Mouse (Mus musculus): Measurements from ENCODE around the gene Myof.

Gene Myof

GRCm38 (mm10) chr19:38003671-38004521 lies 39.5 kb downstream of the Myof start:
- in situ Hi-C loops (cut with MboI, MseI) = no loop called here

GRCm38 (mm10) chr19:38002816-38003215 lies 40.6 kb downstream of the Myof start:
- in situ Hi-C loops (cut with MboI, MseI) = no loop called here

- in situ Hi-C loops (cut with MboI, MseI) = no loop called here
Observed at GRCm38 (mm10) chr19:38000990-38001389, 42.4 kb downstream of the Myof start.

- in situ Hi-C loops (cut with MboI, MseI) = no loop called here
Observed at GRCm38 (mm10) chr19:37999941-38000340, 43.4 kb downstream of the Myof start.

GRCm38 (mm10) chr19:37994301-37994700 lies 49.1 kb downstream of the Myof start:
- in situ Hi-C loops (cut with MboI, MseI) = no loop called here

GRCm38 (mm10) chr19:37992184-37992554 lies 51.2 kb downstream of the Myof start:
- in situ Hi-C loops (cut with MboI, MseI) = no loop called here

GRCm38 (mm10) chr19:37991399-37992183 lies 51.8 kb downstream of the Myof start:
- in situ Hi-C loops (cut with MboI, MseI) = no loop called here

GRCm38 (mm10) chr19:37989971-37990370 lies 53.4 kb downstream of the Myof start:
- in situ Hi-C loops (cut with MboI, MseI) = no loop called here

- in situ Hi-C loops (cut with MboI, MseI) = no loop called here
Observed at GRCm38 (mm10) chr19:37988156-37988555, 55.2 kb downstream of the Myof start.

GRCm38 (mm10) chr19:37985730-37986129 lies 57.6 kb downstream of the Myof start:
- in situ Hi-C loops (cut with MboI, MseI) = no loop called here

- in situ Hi-C loops (cut with MboI, MseI) = loop anchor here in 1 of 2 experiments (10.0 kb wide), 1 partner anchor 379 kb away; no protein-coding TSS in a partner anchor
Observed at GRCm38 (mm10) chr19:37975951-37976350, 67.4 kb downstream of the Myof start.

GRCm38 (mm10) chr19:37970571-37970970 lies 72.8 kb downstream of the Myof start:
- in situ Hi-C loops (cut with MboI, MseI) = loop anchor here in 1 of 2 experiments (10.0 kb wide), 1 partner anchor 384 kb away; no protein-coding TSS in a partner anchor

GRCm38 (mm10) chr19:37970004-37970403 lies 73.4 kb downstream of the Myof start:
- in situ Hi-C loops (cut with MboI, MseI) = loop anchor here in 1 of 2 experiments (10.0 kb wide), 1 partner anchor 385 kb away; no protein-coding TSS in a partner anchor

- in situ Hi-C loops (cut with MboI, MseI) = loop anchor here in 1 of 2 experiments (10.0 kb wide), 1 partner anchor 229 kb away; no protein-coding TSS in a partner anchor
Observed at GRCm38 (mm10) chr19:37965828-37966227, 77.5 kb downstream of the Myof start.

GRCm38 (mm10) chr19:37963421-37963820 lies 80.0 kb downstream of the Myof start:
- in situ Hi-C loops (cut with MboI, MseI) = loop anchor here in 1 of 2 experiments (10.0 kb wide), 1 partner anchor 231 kb away; no protein-coding TSS in a partner anchor

GRCm38 (mm10) chr19:37960791-37961190 lies 82.6 kb downstream of the Myof start:
- in situ Hi-C loops (cut with MboI, MseI) = loop anchor here in 1 of 2 experiments (10.0 kb wide), 1 partner anchor 234 kb away; no protein-coding TSS in a partner anchor

- in situ Hi-C loops (cut with MboI, MseI) = loop anchor here in 1 of 2 experiments (5.0 to 10.0 kb wide), 2 partner anchors 93 to 235 kb away; no protein-coding TSS in a partner anchor
Observed at GRCm38 (mm10) chr19:37959543-37960215, 83.7 kb downstream of the Myof start.

- in situ Hi-C loops (cut with MboI, MseI) = loop anchor here in 1 of 2 experiments (5.0 kb wide), 1 partner anchor 93 kb away; no protein-coding TSS in a partner anchor
Observed at GRCm38 (mm10) chr19:37959076-37959475, 84.3 kb downstream of the Myof start.

GRCm38 (mm10) chr19:37957256-37957655 lies 86.1 kb downstream of the Myof start:
- in situ Hi-C loops (cut with MboI, MseI) = loop anchor here in 1 of 2 experiments (5.0 kb wide), 1 partner anchor 95 kb away; no protein-coding TSS in a partner anchor

GRCm38 (mm10) chr19:37956006-37956405 lies 87.4 kb downstream of the Myof start:
- in situ Hi-C loops (cut with MboI, MseI) = loop anchor here in 1 of 2 experiments (5.0 kb wide), 1 partner anchor 96 kb away; no protein-coding TSS in a partner anchor

All from T-helper 17 cell (primary cell).